Mouse (Mus musculus): ENCODE results near the gene Plekha1.

- TF ChIP-seq CTCF (IDR thresholded peaks at IDR 0.05; ENCODE audit: low read depth, low read length) (no peak), GATA1 (IDR thresholded peaks at IDR 0.05; ENCODE audit: borderline replicate concordance, low read length) (no peak)
Measured at GRCm38 (mm10) chr7:130884161-130884560, 18.6 kb downstream of the Plekha1 start.
